Mouse (Mus musculus): Measurements from ENCODE around the gene Krtap19-2. TPM values are rescaled to one million over a fixed set of nuclear protein-coding genes. Genes with fewer than 3 reads are reported as not detected.

Gene Krtap19-2
- polyA plus RNA-seq, 1 experiment = not detected

DNA sequence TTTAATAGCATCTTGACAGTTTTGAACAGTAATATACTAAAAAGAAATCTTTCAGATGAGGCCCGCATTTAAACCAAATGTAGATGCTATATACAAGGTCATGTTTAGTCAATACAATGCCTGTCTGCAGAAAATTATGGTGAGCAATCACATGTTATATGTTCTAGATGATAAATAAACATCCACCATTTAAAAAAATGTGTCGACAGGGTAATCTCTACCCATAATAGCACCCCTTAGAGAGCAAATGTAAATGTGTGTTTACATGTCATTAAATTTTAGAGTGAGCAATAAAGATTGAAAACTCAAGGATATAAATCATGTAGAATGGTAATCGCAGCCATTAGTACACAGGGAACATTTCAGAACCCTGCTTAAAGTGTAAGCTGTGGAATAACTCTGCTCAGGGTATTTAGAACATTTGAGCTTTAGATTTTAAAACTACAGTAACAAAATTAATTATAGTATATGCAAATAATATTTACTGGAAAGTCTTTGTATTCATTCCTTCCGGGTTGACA is 9.1 kb downstream of the Krtap19-2 start:
- H3K36me3 ChIP-seq (ENCODE audit: control insufficient read depth, insufficient read depth, low read length) = no peaks in the 10 kb centered on the region
- H3K27me3 ChIP-seq (ENCODE audit: control insufficient read depth, insufficient read depth, low read length) = no peaks in the 10 kb centered on the region
- DNase-seq = no peak
- H3K4me1 ChIP-seq (replicated peaks; ENCODE audit: control insufficient read depth, insufficient read depth, low read length) = no peaks in the 10 kb centered on the region
- no peak for TF ChIP-seq CTCF (IDR thresholded peaks at IDR 0.05; ENCODE audit: borderline replicate concordance, control insufficient read depth, extremely low read depth, insufficient read depth, low read length, poor library complexity)
- 94% methylated on average over 4 of the region's 4 CpGs for WGBS
- H3K27ac ChIP-seq (ENCODE audit: control insufficient read depth, insufficient read depth, low read length) = no peak overlapping the region
- no peak overlapping the region for H3K4me3 ChIP-seq (ENCODE audit: control insufficient read depth, insufficient read depth, low read length)

DNA sequence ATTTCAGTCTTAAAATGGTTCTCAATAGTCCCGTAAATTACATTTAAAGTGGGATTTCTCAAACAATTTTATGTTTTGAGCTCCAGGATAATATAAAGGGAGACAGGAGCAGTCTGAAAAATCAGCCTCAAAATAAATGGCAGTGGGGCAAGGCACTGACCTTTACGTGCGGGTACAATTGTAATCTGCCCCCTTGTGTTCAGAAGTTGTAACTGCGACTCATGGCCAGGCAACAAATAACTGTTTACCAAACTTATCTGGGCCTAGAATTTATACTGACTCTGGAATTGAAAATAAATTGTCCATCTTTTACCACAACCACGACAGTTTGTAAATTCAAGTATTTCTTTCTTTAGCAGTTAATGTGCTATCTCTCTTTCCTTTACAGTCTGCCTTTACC is 22.6 kb downstream of the Krtap19-2 start:
- Histone ChIP-seq H3K27ac (ENCODE audit: control insufficient read depth, insufficient read depth, low read length) (no peak overlapping the region), H3K4me3 (ENCODE audit: control insufficient read depth, insufficient read depth, low read length) (no peak overlapping the region), H3K4me1 (replicated peaks; ENCODE audit: control insufficient read depth, insufficient read depth, low read length) (no peaks in the 10 kb centered on the region), H3K27me3 (ENCODE audit: control insufficient read depth, insufficient read depth, low read length) (no peaks in the 10 kb centered on the region), H3K36me3 (ENCODE audit: control insufficient read depth, insufficient read depth, low read length) (no peaks in the 10 kb centered on the region)
- no peak for DNase-seq
- 12% methylated on average over 5 of the region's 5 CpGs for WGBS
- TF ChIP-seq POLR2A (IDR thresholded peaks at IDR 0.05; ENCODE audit: control insufficient read depth, extremely low read depth, insufficient read depth, low read length, poor library complexity) (no peak), CTCF (IDR thresholded peaks at IDR 0.05; ENCODE audit: borderline replicate concordance, control insufficient read depth, extremely low read depth, insufficient read depth, low read length, poor library complexity) (no peak)

DNA sequence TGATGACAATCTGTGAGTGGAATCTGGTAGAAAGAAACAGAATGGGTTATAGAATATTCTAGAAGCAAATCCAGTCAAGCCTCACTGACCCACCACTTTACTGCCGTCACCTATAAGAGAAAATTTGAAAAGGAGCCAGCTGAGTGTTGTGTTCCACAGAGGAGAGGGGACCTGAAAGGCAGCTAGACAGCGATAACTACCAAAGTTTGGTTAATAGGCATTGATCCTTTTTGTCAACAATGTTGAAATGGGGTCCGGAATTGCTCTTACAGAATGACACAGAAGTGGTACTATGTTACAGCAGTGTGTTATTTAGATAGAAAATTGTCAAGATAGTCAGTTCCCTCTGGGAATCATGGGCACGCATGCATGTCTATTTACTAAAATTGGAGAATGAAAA is 25.5 kb downstream of the Krtap19-2 start:
- no peak for DNase-seq
- TF ChIP-seq POLR2A (IDR thresholded peaks at IDR 0.05; ENCODE audit: control insufficient read depth, extremely low read depth, insufficient read depth, low read length, poor library complexity) (no peak), CTCF (IDR thresholded peaks at IDR 0.05; ENCODE audit: borderline replicate concordance, control insufficient read depth, extremely low read depth, insufficient read depth, low read length, poor library complexity) (no peak)
- no peaks in the 10 kb centered on the region for H3K4me1 ChIP-seq (replicated peaks; ENCODE audit: control insufficient read depth, insufficient read depth, low read length)
- WGBS = 91% methylated on average over 4 of the region's 4 CpGs
- H3K27me3 ChIP-seq (ENCODE audit: control insufficient read depth, insufficient read depth, low read length) = no peaks in the 10 kb centered on the region
- no peak overlapping the region for H3K27ac ChIP-seq (ENCODE audit: control insufficient read depth, insufficient read depth, low read length)
- H3K4me3 ChIP-seq (ENCODE audit: control insufficient read depth, insufficient read depth, low read length) = no peak overlapping the region
- no peaks in the 10 kb centered on the region for H3K36me3 ChIP-seq (ENCODE audit: control insufficient read depth, insufficient read depth, low read length)

DNA sequence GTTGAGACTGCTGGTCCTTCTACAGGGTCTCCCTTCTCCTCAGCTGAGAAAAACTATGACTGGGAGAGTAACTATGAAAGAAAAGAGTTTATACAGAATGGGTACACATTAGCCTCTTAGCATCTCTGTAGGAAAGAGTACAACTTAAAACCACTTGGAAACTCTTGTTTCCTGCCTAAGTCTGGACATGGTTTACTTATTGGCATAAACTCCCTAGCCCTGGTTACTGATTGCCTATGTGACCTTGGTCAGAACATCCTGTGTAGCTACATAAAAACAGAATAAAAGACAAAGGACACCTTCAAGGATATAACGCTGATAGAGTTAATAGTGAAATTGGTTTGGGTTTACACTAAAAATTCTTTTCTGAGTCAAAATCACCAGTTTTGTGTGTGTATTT is 26.7 kb downstream of the Krtap19-2 start:
- no peak for TF ChIP-seq POLR2A (IDR thresholded peaks at IDR 0.05; ENCODE audit: control insufficient read depth, extremely low read depth, insufficient read depth, low read length, poor library complexity)
- no peak for TF ChIP-seq CTCF (IDR thresholded peaks at IDR 0.05; ENCODE audit: borderline replicate concordance, control insufficient read depth, extremely low read depth, insufficient read depth, low read length, poor library complexity)
- no peak overlapping the region for H3K4me3 ChIP-seq (ENCODE audit: control insufficient read depth, insufficient read depth, low read length)
- H3K27me3 ChIP-seq (ENCODE audit: control insufficient read depth, insufficient read depth, low read length) = no peaks in the 10 kb centered on the region
- H3K27ac ChIP-seq (ENCODE audit: control insufficient read depth, insufficient read depth, low read length) = no peak overlapping the region
- no peak for DNase-seq
- no peaks in the 10 kb centered on the region for H3K36me3 ChIP-seq (ENCODE audit: control insufficient read depth, insufficient read depth, low read length)
- no peaks in the 10 kb centered on the region for H3K4me1 ChIP-seq (replicated peaks; ENCODE audit: control insufficient read depth, insufficient read depth, low read length)
- 92% methylated on average over 1 of the region's 1 CpGs for WGBS

DNA sequence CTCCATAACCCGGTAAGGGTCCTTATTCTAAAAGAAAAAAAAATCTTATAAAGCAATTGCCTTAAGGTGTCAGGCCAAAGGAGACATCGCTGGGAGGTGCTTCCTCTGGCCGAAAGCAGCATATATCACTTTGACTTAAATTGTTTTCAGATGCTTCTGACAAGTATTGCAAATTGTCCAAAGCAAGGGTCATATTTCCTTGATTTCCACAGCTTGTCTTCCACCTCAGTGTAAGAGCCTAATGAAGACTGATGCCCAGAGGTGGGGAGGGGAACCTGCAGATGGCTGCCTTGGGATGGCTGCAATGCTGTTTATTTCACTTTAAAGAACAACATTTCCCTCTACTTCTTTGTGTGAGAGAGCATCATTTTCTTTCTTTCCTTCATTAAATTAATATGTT is 47.1 kb downstream of the Krtap19-2 start:
- WGBS = 87% methylated on average over 3 of the region's 3 CpGs
- no peak for DNase-seq
- TF ChIP-seq POLR2A (IDR thresholded peaks at IDR 0.05; ENCODE audit: control insufficient read depth, extremely low read depth, insufficient read depth, low read length, poor library complexity) (no peak), CTCF (IDR thresholded peaks at IDR 0.05; ENCODE audit: borderline replicate concordance, control insufficient read depth, extremely low read depth, insufficient read depth, low read length, poor library complexity) (no peak)
- Histone ChIP-seq H3K27me3 (ENCODE audit: control insufficient read depth, insufficient read depth, low read length) (no peaks in the 10 kb centered on the region), H3K4me3 (ENCODE audit: control insufficient read depth, insufficient read depth, low read length) (no peak overlapping the region), H3K27ac (ENCODE audit: control insufficient read depth, insufficient read depth, low read length) (no peak overlapping the region), H3K36me3 (ENCODE audit: control insufficient read depth, insufficient read depth, low read length) (no peaks in the 10 kb centered on the region), H3K4me1 (replicated peaks; ENCODE audit: control insufficient read depth, insufficient read depth, low read length) (no peaks in the 10 kb centered on the region)

DNA sequence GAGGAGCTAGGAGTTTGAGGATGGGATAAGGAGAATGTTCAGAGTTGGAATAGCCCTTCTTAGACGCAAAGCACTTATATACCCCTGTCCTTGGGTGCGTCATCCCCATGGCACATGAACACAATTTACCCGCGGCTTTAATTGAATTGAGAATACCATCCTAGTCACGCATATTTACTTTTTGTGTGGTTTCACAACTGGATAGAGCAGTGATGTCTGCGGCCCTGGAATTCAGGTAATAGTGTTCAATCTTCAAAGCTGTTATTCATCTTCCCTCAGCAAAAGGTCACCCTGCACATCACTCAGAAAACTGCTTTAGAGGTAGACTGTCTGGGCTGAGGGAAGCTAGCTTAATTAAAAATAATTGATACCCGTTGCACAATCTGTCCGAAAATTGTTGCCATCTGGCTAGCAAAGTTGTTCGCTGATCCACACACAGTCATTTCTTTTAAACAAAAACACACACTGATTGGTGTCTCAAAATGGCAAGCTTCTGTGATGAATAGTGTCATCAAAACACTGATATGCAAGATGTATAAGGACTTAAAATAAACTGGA is 47.9 kb downstream of the Krtap19-2 start, which contains the start of gene Krtap14:
Gene Krtap14 (minus strand): TSS at position 51 of the 558 bp plus-strand sequence.
- H3K27ac ChIP-seq (ENCODE audit: control insufficient read depth, insufficient read depth, low read length) = no peak within 1 kb of the TSS
- H3K27me3 ChIP-seq (ENCODE audit: control insufficient read depth, insufficient read depth, low read length) = no peaks in the 10 kb centered on the region
- no peak within 1 kb of the TSS for H3K4me3 ChIP-seq (ENCODE audit: control insufficient read depth, insufficient read depth, low read length)
- DNase-seq = no peak
- 97% methylated on average over 9 of the region's 9 CpGs for WGBS
- H3K36me3 ChIP-seq (ENCODE audit: control insufficient read depth, insufficient read depth, low read length) = no peaks in the 10 kb centered on the region
- no peaks in the 10 kb centered on the region for H3K4me1 ChIP-seq (replicated peaks; ENCODE audit: control insufficient read depth, insufficient read depth, low read length)
- no peak for TF ChIP-seq POLR2A (IDR thresholded peaks at IDR 0.05; ENCODE audit: control insufficient read depth, extremely low read depth, insufficient read depth, low read length, poor library complexity)
- no peak for TF ChIP-seq CTCF (IDR thresholded peaks at IDR 0.05; ENCODE audit: borderline replicate concordance, control insufficient read depth, extremely low read depth, insufficient read depth, low read length, poor library complexity)

DNA sequence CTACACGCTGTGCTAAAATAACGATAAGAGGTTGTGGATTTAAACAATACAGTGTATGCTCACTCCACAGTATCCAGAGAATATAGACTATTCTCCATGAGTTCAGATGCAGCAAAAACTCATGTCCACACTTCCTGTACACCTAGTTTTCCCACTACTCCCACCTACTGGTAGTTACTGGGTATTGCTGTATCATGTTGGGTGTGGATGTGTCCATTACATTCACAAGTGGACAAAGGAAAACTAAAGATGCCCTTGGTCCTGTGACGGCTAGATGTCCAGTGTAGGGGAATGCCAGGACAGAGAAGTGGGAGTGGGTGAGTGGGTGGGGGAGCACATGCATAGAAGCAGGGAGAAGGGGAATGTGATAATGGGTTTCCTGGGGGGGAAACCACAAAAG is 50.3 kb downstream of the Krtap19-2 start:
- H3K27ac ChIP-seq (ENCODE audit: control insufficient read depth, insufficient read depth, low read length) = no peak overlapping the region
- no peak for DNase-seq
- H3K4me1 ChIP-seq (replicated peaks; ENCODE audit: control insufficient read depth, insufficient read depth, low read length) = no peaks in the 10 kb centered on the region
- H3K4me3 ChIP-seq (ENCODE audit: control insufficient read depth, insufficient read depth, low read length) = no peak overlapping the region
- 90% methylated on average over 3 of the region's 3 CpGs for WGBS
- no peaks in the 10 kb centered on the region for H3K27me3 ChIP-seq (ENCODE audit: control insufficient read depth, insufficient read depth, low read length)
- TF ChIP-seq CTCF (IDR thresholded peaks at IDR 0.05; ENCODE audit: borderline replicate concordance, control insufficient read depth, extremely low read depth, insufficient read depth, low read length, poor library complexity) = no peak
- TF ChIP-seq POLR2A (IDR thresholded peaks at IDR 0.05; ENCODE audit: control insufficient read depth, extremely low read depth, insufficient read depth, low read length, poor library complexity) = no peak
- no peaks in the 10 kb centered on the region for H3K36me3 ChIP-seq (ENCODE audit: control insufficient read depth, insufficient read depth, low read length)

Other genes with a start within 250 kb of the Krtap19-2 start
- 0.31 TPM in 1 of 2 replicates, not detected in the other for gene 2310079G19Rik, start 246.6 kb downstream of the Krtap19-2 start, polyA plus RNA-seq (2012; rRNA removed)
- not detected in 2 replicates for gene Krtap26-1, start 226.5 kb downstream of the Krtap19-2 start, polyA plus RNA-seq (2012; rRNA removed)
- not detected in 2 replicates for gene Krtap27-1, start 202.6 kb downstream of the Krtap19-2 start, polyA plus RNA-seq (2012; rRNA removed)
- not detected in 2 replicates for gene 2310061N02Rik, start 166.3 kb downstream of the Krtap19-2 start, polyA plus RNA-seq (2012; rRNA removed)
- not detected in 2 replicates for gene Krtap13-1, start 145.4 kb downstream of the Krtap19-2 start, polyA plus RNA-seq (2012; rRNA removed)
- not detected in 2 replicates for gene Krtap13, start 122.6 kb downstream of the Krtap19-2 start, polyA plus RNA-seq (2012; rRNA removed)
- not detected in 2 replicates for gene 2310034C09Rik, start 115.4 kb downstream of the Krtap19-2 start, polyA plus RNA-seq (2012; rRNA removed)
- not detected in 2 replicates for gene 2310057N15Rik, start 100.1 kb downstream of the Krtap19-2 start, polyA plus RNA-seq (2012; rRNA removed)
- gene Gm5965, start 96.4 kb downstream of the Krtap19-2 start, polyA plus RNA-seq (2012; rRNA removed) = not detected in 2 replicates
- not detected in 2 replicates for gene Gm20741, start 62.0 kb downstream of the Krtap19-2 start, polyA plus RNA-seq (2012; rRNA removed)
- not detected in 2 replicates for gene Krtap15, start 54.1 kb downstream of the Krtap19-2 start, polyA plus RNA-seq (2012; rRNA removed)
- not detected in 2 replicates for gene Krtap14, start 48.1 kb downstream of the Krtap19-2 start, polyA plus RNA-seq (2012; rRNA removed)
- not detected in 2 replicates for gene Krtap19-1, start 4.9 kb downstream of the Krtap19-2 start, polyA plus RNA-seq (2012; rRNA removed)
- not detected in 2 replicates for gene Krtap19-3, start 3.8 kb upstream of the Krtap19-2 start, polyA plus RNA-seq (2012; rRNA removed)
- gene Krtap19-4, start 10.8 kb upstream of the Krtap19-2 start, polyA plus RNA-seq (2012; rRNA removed) = not detected in 2 replicates
- not detected in 2 replicates for gene Krtap19-5, start 22.2 kb upstream of the Krtap19-2 start, polyA plus RNA-seq (2012; rRNA removed)
- gene Krtap19-9b, start 58.0 kb upstream of the Krtap19-2 start, polyA plus RNA-seq (2012; rRNA removed) = not detected in 2 replicates
- gene Krtap16-3, start 88.6 kb upstream of the Krtap19-2 start, polyA plus RNA-seq (2012; rRNA removed) = not detected in 2 replicates
- not detected in 2 replicates for gene Krtap22-2, start 136.5 kb upstream of the Krtap19-2 start, polyA plus RNA-seq (2012; rRNA removed)
- not detected in 2 replicates for gene Gm10229, start 141.0 kb upstream of the Krtap19-2 start, polyA plus RNA-seq (2012; rRNA removed)
- not detected in 2 replicates for gene Krtap6-1, start 157.4 kb upstream of the Krtap19-2 start, polyA plus RNA-seq (2012; rRNA removed)
- not detected in 2 replicates for gene Gm10228, start 167.2 kb upstream of the Krtap19-2 start, polyA plus RNA-seq (2012; rRNA removed)
- not detected in 2 replicates for gene Krtap6-5, start 173.6 kb upstream of the Krtap19-2 start, polyA plus RNA-seq (2012; rRNA removed)
- not detected in 2 replicates for gene 1110025L11Rik, start 189.7 kb upstream of the Krtap19-2 start, polyA plus RNA-seq (2012; rRNA removed)
- gene Krtap6-3, start 209.7 kb upstream of the Krtap19-2 start, polyA plus RNA-seq (2012; rRNA removed) = not detected in 2 replicates